Mouse (Mus musculus) liver, embryonic 14.5 days (tissue): Measurements from ENCODE around the gene Smchd1.

Experiments
- CTCF ChIP-seq: IDR thresholded peaks from 2 replicates; pipeline ENCODE4 v1.5.1; 2016; ENCODE audit warnings: antibody characterized with exemption, low read depth, control low read depth
- EP300 ChIP-seq: IDR thresholded peaks from 2 replicates; pipeline ENCODE4 v1.6.1; 2016; ENCODE audit warnings: antibody characterized with exemption, low read depth

DNA sequence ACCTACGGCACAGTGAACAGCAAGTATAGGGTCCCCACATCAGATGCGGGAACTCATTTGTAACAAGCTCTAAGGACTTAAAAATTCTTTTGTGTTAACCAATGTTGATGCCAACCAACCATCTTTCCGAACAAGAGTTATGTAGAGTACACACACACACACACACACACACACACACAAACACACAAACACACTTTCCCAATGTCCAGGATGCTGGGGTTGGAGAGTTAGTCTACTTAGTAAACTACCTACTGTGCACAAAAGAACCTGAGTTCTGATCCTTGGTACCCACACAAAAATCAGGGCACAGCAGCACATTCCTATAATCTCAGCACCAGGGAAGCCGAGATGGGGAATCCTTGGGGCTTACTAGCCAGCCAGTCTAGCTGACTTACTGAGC, 157.6 kb downstream of the Smchd1 start:
- TF ChIP-seq CTCF = no peak
- no peak for TF ChIP-seq EP300
